Mouse (Mus musculus): ENCODE data around the gene Uba5. TPM values are rescaled to one million over a fixed set of nuclear protein-coding genes. Genes with fewer than 3 reads are reported as not detected.

Uba5 gene
- polyA plus RNA-seq, 2 experiments: 14.6 to 21.2 TPM

DNA sequence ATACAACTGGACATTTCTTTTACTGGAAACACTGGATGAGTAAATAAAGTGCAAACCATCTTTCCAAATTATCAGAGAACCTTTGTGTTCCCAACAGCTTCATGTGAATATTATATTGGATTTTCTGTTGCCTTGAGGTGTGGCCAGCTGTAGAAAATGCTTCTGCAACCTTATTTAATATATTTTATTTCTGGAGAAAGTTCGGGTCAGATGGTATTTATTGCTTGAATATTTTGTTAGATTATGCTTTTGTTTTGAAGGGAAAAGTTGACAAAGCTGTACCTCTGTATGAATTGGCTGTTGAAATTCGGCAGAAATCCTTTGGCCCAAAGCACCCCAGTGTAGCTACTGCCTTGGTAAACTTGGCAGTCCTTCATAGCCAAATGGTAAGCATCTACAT, 22.6 kb downstream of the Uba5 start, which contains the start of gene Gm28305:
Gene Gm28305, plus strand, starts transcription at position 301 of the 400 bp plus-strand sequence.
- Histone ChIP-seq H3K9ac (replicated peaks) (no peak within 1 kb of the TSS), H3K4me3 (ENCODE audit: insufficient read depth in 1 of 2, low read depth in 2 of 2, low read length in 2 of 2) (no peak within 1 kb of the TSS), H3K4me1 (replicated peaks; ENCODE audit: control insufficient read depth in 2 of 2, insufficient read depth in 2 of 2, low read length in 1 of 2) (no peaks in the 10 kb centered on the region), H3K9me3 (ENCODE audit: control insufficient read depth, low read length) (no peaks in the 10 kb centered on the region), H3K27ac (no peak within 1 kb of the TSS), H3K27me3 (ENCODE audit: control insufficient read depth, insufficient read depth, low read length) (no peaks in the 10 kb centered on the region), H3K4me2 (ENCODE audit: low read depth) (no peak within 1 kb of the TSS), H3K36me3 (replicated peaks; ENCODE audit: control insufficient read depth, insufficient read depth, low read depth) (no peaks in the 10 kb centered on the region)
- 43% methylated on average over 2 of the region's 2 CpGs for WGBS (ENCODE audit: insufficient replicate concordance)
- ATAC-seq (ENCODE audit: insufficient read depth) (no peak), DNase-seq (ENCODE audit: low read depth in 3 of 3, low spot score in 3 of 3) (no peak)
- TF ChIP-seq CTCF (IDR thresholded peaks at IDR 0.05; ENCODE audit: low read depth): no peak
- TF ChIP-seq EP300 (IDR thresholded peaks at IDR 0.05; ENCODE audit: low read depth): no peak

DNA sequence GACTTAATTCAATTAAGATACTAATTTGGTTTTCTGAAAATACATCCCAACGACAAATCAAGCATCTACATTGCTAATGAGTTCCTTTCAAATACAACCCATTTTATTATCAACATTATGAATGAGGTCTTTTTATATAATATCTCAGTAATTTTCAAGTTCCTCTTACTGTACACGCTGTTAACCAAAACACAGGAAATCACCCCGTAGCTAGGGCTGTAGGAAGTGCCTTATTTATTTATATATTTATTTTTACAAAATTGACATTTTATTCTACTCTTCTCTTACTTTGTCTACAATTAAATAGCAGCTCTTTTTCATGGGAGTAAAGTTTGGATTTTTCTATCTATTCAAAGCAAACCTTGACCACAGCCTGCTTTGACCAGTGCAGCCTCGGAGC, 23.2 kb downstream of the Uba5 start:
- Histone ChIP-seq H3K4me2 (ENCODE audit: low read depth) (no peak overlapping the region), H3K27me3 (ENCODE audit: control insufficient read depth, insufficient read depth, low read length) (no peaks in the 10 kb centered on the region), H3K27ac (no peak overlapping the region), H3K36me3 (replicated peaks; ENCODE audit: control insufficient read depth, insufficient read depth, low read depth) (no peaks in the 10 kb centered on the region), H3K9ac (replicated peaks) (no peak overlapping the region), H3K9me3 (ENCODE audit: control insufficient read depth, low read length) (no peaks in the 10 kb centered on the region), H3K4me1 (replicated peaks; ENCODE audit: control insufficient read depth in 2 of 2, insufficient read depth in 2 of 2, low read length in 1 of 2) (peaks cover 0 to 3% of the 10 kb centered on the region in 2 experiments; a peak in 2 of 4 replicates), H3K4me3 (ENCODE audit: insufficient read depth in 1 of 2, low read depth in 2 of 2, low read length in 2 of 2) (no peak overlapping the region)
- DNase-seq (ENCODE audit: low read depth in 3 of 3, low spot score in 3 of 3) (no peak), ATAC-seq (ENCODE audit: insufficient read depth) (no peak)
- no peak for TF ChIP-seq CTCF (IDR thresholded peaks at IDR 0.05; ENCODE audit: low read depth)
- TF ChIP-seq EP300 (IDR thresholded peaks at IDR 0.05; ENCODE audit: low read depth): no peak
- WGBS (ENCODE audit: insufficient replicate concordance): 35% methylated on average over 4 of the region's 4 CpGs

DNA sequence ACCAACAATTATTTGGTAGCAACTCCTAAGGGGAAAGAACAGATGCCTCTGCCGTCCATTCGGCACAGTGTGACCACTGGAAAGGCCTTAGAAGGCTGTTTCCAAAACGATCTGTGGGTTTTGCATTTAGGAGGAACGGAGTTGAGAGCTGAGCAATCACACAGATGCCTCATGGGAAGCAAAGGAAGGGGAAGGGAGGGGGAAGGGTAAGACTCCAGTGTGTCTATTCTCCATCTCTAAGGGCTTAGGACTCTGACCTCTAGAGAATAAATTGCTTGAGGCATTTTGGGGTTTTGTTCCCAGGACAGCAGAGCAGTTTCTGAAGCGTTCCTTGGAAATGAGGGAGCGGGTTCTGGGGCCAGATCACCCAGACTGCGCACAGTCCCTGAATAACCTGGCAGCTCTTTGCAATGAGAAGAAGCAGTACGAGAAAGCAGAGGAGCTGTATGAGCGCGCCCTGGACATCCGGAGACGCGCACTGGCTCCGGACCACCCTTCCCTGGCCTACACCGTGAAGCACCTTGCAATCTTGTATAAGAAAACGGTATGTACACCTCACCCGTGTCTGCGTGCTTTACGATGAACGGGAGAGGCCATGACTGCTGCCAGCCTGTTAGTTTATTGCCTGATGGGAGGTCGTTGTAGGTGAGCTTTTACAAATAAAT, 23.8 kb downstream of the Uba5 start:
- Histone ChIP-seq H3K27me3 (ENCODE audit: control insufficient read depth, insufficient read depth, low read length) (no peaks in the 10 kb centered on the region), H3K4me3 (ENCODE audit: insufficient read depth in 1 of 2, low read depth in 2 of 2, low read length in 2 of 2) (no peak overlapping the region), H3K27ac (no peak overlapping the region), H3K9me3 (ENCODE audit: control insufficient read depth, low read length) (no peaks in the 10 kb centered on the region), H3K9ac (replicated peaks) (no peak overlapping the region), H3K4me2 (ENCODE audit: low read depth) (no peak overlapping the region), H3K4me1 (replicated peaks; ENCODE audit: control insufficient read depth in 2 of 2, insufficient read depth in 2 of 2, low read length in 1 of 2) (peaks cover 0 to 3% of the 10 kb centered on the region in 2 experiments; a peak in 2 of 4 replicates), H3K36me3 (replicated peaks; ENCODE audit: control insufficient read depth, insufficient read depth, low read depth) (no peaks in the 10 kb centered on the region)
- no peak for TF ChIP-seq EP300 (IDR thresholded peaks at IDR 0.05; ENCODE audit: low read depth)
- no peak for TF ChIP-seq CTCF (IDR thresholded peaks at IDR 0.05; ENCODE audit: low read depth)
- WGBS (ENCODE audit: insufficient replicate concordance): 75% methylated on average over 21 of the region's 21 CpGs
- DNase-seq (ENCODE audit: low read depth in 3 of 3, low spot score in 3 of 3) (no peak), ATAC-seq (ENCODE audit: insufficient read depth) (no peak)

DNA sequence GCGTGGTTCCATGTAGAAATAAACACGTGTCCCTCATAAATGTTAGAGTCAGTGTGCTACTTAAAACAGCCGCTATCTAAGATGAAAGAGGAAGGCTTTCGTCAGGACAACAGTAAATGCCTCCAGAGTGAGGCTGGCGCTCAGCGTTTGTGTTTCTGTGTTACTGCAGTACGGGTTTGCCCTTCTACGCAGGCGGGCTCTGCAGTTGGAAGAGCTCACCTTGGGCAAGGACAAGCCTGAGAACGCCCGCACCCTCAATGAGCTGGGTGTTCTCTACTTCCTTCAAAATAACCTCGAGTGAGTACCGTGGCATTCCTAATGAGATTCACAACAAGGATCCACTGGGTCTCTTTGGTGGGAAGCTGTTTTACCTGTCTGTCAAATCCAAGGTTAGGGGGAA, 24.7 kb downstream of the Uba5 start:
- Histone ChIP-seq H3K4me3 (ENCODE audit: insufficient read depth in 1 of 2, low read depth in 2 of 2, low read length in 2 of 2) (no peak overlapping the region), H3K36me3 (replicated peaks; ENCODE audit: control insufficient read depth, insufficient read depth, low read depth) (no peaks in the 10 kb centered on the region), H3K27ac (no peak overlapping the region), H3K27me3 (ENCODE audit: control insufficient read depth, insufficient read depth, low read length) (no peaks in the 10 kb centered on the region), H3K9ac (replicated peaks) (no peak overlapping the region), H3K9me3 (ENCODE audit: control insufficient read depth, low read length) (no peaks in the 10 kb centered on the region), H3K4me2 (ENCODE audit: low read depth) (no peak overlapping the region), H3K4me1 (replicated peaks; ENCODE audit: control insufficient read depth in 2 of 2, insufficient read depth in 2 of 2, low read length in 1 of 2) (peaks cover 0 to 3% of the 10 kb centered on the region in 2 experiments; a peak in 2 of 4 replicates)
- no peak for TF ChIP-seq CTCF (IDR thresholded peaks at IDR 0.05; ENCODE audit: low read depth)
- no peak for TF ChIP-seq EP300 (IDR thresholded peaks at IDR 0.05; ENCODE audit: low read depth)
- 70% methylated on average over 13 of the region's 13 CpGs for WGBS (ENCODE audit: insufficient replicate concordance)
- DNase-seq (ENCODE audit: low read depth in 3 of 3, low spot score in 3 of 3) (no peak), ATAC-seq (ENCODE audit: insufficient read depth) (no peak)

DNA sequence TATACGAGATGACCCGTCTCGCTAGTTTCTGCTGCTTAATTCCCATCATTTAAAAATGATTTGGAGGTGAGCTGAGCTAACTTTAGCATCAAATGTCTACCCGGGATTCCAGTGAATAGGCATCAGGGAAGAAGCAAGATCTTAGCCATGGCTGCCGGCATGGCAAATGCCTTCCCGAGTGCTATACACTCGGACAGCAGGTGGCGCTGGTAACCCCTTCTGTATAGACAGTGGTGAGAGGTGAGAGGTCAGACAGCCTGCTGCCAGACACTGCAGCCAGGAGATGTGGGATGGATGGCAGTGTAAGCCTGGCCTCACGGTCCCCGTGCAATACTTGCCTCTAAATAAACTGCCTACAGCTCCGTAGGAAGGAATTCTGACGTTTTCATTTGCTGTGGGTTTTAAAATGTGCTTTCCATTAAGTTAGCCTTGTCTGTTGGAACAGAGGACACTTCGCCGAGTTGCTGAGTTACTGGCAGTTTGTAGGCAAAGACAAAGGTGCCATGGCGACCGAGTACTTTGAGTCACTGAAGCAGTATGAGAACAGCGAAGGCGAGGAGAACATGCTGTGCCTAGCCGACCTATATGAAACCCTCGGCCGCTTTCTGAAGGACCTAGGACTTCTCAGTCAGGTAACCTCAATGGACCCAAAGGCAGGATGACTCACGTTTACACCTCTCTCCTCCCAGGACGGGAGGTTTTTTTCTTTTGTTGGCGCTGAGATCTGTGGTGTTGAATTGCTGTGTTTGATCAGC, 27.5 kb downstream of the Uba5 start:
- Histone ChIP-seq H3K4me1 (replicated peaks; ENCODE audit: control insufficient read depth in 2 of 2, insufficient read depth in 2 of 2, low read length in 1 of 2) (peaks cover 0 to 3% of the 10 kb centered on the region in 2 experiments; a peak in 2 of 4 replicates), H3K27ac (no peak overlapping the region), H3K36me3 (replicated peaks; ENCODE audit: control insufficient read depth, insufficient read depth, low read depth) (no peaks in the 10 kb centered on the region), H3K4me3 (ENCODE audit: insufficient read depth in 1 of 2, low read depth in 2 of 2, low read length in 2 of 2) (no peak overlapping the region), H3K27me3 (ENCODE audit: control insufficient read depth, insufficient read depth, low read length) (no peaks in the 10 kb centered on the region), H3K9ac (replicated peaks) (no peak overlapping the region), H3K4me2 (ENCODE audit: low read depth) (peak overlapping the region; percentile 9; the same call in 1 of the 2 replicates), H3K9me3 (ENCODE audit: control insufficient read depth, low read length) (no peaks in the 10 kb centered on the region)
- ATAC-seq (ENCODE audit: insufficient read depth) (peak; percentile 70), DNase-seq (ENCODE audit: low read depth in 3 of 3, low spot score in 3 of 3) (peak; percentile 30 to 40 (median 34))
- TF ChIP-seq EP300 (IDR thresholded peaks at IDR 0.05; ENCODE audit: low read depth) (no peak), CTCF (IDR thresholded peaks at IDR 0.05; ENCODE audit: low read depth) (peak; percentile 89)
- WGBS (ENCODE audit: insufficient replicate concordance): 45% methylated on average over 24 of the region's 24 CpGs

Data from liver, embryonic 14.5 days (tissue).